Mouse (Mus musculus) gastrocnemius, adult 18-20 months (tissue): ENCODE data around the gene H1foo. TPM values are rescaled to one million over a fixed set of nuclear protein-coding genes. Genes with fewer than 3 reads are reported as not detected.

Experiments used
- DNase-seq: peaks from one replicate; pipeline ENCODE4 v3.0.0; 2021; ENCODE audit warnings: low spot score
- total RNA-seq, 2 experiments: library from RNA; stranded (reverse); gene quantifications; 2 replicates each; pipeline ENCODE4 v1.2.3; 2021

H1foo gene
- total RNA-seq, 2 experiments from 2014 or later: not detected

DNA sequence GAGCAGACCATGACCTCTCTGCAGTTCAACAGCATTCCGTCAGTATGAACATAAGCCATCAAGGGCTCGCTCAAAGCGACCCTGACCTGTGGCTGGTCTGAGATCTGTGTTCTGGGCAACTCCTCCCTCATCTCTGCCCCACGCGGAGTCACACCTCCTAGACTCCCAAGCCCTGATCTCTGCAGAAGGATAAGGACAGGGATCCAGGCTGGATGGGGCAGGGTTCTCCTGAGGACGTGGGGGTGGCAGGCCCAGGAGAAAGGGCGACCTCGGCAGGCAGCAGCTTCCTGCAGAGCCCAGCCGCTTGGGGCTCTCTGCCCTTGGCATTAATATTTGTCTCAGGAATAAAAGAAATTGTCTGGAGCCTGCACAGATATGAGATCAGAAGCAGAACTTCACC, 40.9 kb downstream of the H1foo start:
- no peak for DNase-seq

DNA sequence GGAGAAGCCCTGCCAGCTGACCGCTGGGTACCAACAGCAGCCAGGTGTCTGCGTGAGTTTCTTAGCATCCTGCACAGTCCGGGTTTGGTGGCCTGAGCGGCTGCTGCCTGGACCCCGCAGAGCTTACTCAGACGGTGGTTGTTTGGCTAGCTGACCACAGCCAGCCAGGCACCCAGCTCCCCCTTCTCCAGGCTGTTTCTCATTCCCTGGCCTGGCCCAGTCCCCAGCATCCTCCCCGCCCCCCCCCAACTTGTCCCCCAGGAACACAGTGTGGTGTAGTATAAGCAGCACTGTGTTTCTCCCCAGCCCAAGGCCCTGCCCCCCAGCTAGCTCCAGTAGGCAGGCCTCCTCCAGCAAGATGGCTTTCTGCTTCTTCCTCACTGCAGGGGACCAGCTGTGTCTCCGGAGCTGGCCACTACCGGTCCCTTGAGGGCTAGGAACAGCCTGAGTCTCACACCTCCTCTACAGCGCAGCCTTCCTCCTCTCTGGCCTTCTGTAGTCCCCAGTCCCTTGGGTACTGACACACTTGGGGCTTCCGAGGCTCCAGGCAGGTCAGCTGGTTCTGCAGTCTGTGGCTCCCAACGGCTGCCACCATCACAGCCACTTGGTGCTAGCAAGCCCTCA, 41.8 kb downstream of the H1foo start:
- DNase-seq: no peak

GRCm38 (mm10) chr6:115987096-115987747, 42.5 kb downstream of the H1foo start:
- no peak for DNase-seq

DNA sequence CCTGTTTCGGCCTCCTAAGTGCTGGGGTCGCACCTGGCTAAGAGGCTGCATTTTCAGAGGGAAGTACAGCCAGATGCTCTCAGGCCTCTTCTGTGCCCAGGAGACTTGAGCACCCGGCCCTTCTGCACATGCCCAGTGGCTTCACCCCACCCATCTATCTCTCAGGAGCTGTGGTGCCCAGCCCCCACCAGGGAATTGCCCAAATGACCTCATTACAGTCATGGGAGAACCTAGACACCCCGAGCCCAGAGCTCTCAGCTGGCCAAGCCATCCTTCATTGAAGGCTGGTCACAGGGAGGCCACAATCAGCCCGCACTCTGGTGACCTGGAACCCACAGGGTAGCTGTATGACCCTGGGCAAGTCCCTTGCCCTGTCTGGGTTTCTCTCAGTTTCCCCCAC, 44.3 kb downstream of the H1foo start:
- DNase-seq: no peak

GRCm38 (mm10) chr6:115989607-115990006, 44.9 kb downstream of the H1foo start:
- DNase-seq: no peak

DNA sequence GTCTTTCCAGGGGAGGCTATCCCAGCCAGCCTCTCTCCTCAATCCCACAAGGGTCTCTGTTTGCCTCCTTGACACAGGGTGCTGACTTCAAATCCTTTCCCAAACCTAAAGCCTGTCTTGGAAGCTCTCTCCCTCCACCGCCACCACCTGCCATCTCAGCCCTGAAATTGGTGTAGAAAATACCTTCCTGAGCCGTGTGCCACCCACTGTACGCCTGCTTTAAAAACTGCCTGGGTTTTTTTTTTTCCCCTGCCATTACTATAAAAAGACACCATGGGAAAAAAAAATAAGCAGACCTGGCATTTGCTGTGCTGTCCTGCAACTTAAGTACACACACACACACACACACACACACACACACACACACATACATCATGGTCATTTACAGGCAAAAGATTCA, 45.3 kb downstream of the H1foo start:
- DNase-seq: no peak

DNA sequence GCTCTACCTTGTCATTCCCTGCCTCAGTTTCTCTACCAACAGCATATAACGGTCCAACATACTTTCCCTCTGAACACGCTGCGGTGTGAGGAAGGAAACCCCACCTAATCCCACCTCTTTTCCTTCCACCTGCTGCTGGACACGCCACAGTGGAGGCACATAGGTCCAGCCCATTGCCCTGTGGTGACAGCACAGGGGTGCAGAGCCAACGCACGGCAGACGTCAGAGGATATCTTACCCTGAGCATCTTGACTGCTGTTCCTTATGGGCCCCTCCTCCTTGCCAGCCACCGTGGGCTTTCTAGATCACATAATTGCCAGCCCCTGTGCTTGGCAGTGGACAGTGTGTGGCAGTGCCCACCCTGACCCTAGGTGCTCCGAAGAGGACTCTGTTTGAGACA, 45.7 kb downstream of the H1foo start:
- DNase-seq: no peak

DNA sequence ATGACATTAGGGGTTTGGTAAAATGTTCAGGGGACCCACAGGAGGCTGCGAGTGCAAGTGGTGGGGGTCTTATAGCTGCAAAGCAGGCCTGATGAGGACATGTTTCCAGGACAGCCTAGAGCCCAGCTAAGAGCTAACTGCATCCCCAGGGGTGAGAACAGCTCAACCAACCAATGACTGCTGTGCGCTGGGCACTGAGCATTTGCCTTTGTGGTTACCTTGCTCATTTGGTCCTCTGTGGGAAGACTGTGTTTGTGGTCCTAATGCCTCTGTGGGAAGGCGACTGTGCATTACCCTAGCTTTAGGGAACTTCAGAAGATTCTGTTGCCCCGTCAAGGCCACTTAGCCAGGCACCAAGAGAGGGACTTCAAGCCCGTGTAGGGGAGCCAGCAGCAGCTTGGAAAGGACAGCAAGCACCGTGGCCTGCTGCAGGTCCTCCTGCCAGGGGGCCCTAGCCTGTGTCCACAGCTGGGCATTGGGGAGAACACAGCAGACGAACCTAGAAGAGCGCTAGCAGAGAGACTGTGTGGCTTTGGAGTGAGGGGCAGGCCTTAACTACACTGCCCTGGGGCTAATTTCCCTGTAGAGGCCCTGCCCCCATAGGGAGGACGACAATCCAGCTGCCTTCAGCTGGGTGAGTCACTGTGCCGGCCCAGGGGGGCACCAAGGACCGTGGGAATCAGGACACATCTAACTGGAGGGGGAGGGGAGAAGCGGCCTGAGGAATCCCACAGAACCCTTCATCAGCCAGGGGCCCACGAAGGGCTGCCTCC, 46.6 kb downstream of the H1foo start:
- DNase-seq: no peak

GRCm38 (mm10) chr6:115991881-115992620, 47.3 kb downstream of the H1foo start:
- no peak for DNase-seq

- DNase-seq: no peak
These were observed 48.2 kb downstream of the H1foo start for GRCm38 (mm10) chr6:115992981-115993380.

GRCm38 (mm10) chr6:115993463-115994145, 48.9 kb downstream of the H1foo start:
- no peak for DNase-seq

DNA sequence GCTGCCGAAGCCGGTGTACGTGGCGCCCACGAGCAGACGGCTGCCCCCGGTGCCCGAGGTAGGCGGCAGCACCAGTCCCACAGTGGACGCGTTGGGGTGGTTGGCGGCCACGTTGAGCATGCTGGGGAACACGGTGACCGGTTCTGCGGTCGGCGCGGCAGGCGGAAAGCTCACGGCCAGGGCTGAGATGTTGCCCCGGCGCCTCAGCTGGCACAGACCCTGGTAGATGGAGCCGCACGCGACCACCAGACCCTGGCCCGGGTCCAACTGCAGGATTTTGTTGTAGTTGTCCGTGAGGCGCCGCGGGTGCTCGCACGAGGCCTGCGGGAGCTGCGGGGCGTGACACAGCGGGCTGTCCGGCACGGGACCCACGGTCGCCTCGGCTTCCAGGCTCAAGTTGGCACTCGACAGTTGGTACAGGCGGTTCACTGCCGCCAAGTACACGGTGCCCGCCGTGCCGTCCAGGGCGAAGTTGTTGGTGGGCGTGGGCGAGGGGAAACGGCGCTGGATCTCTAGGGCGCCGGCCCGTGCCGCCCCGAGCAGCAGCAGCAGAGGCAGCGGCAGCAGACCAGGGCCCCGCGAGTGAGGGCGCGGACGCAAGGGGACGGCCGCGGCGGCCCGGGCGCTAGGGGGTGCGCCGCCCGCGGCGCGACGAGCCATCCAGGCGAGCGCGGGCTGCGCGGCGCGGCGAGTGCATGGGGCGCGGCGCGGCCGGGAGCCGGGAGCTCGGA, 49.6 kb downstream of the H1foo start:
- DNase-seq: no peak

DNA sequence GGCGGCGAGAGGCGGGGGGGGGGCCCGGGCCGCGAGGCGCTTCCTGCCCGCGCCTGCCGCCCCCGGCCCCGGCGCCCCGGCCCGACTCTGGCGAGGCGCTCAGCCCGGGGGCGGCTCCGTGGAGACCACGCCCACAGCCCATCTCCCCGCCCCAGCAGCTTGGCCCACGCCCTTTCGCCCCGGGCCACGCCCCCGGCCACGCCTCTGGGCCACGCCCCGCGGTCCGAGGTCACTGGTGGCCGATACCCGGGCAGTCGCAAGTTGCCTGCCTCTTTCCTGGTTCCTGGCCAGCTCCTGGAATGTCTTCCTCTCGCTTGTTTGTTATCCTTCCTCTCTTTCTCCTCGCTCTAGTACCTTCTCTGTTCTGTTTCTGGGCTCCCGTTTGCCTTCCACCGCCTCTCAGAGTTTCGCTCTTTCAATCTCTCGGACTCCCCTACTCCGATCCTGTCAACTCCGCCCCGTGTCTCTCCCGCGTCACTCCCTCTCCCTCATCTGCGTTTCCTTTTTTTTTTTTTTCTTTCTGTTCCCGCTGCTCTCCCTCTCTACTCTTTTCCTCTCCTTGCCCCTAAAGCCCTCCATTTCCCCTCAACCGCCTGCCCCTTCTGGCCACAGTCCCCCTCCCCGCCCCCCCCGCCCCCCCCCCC, 50.3 kb downstream of the H1foo start, which contains the start of gene Plxnd1:
Plxnd1 (minus strand) TSS at position 129 of the 644 bp plus-strand sequence.
- peak; percentile 94 for DNase-seq

DNA sequence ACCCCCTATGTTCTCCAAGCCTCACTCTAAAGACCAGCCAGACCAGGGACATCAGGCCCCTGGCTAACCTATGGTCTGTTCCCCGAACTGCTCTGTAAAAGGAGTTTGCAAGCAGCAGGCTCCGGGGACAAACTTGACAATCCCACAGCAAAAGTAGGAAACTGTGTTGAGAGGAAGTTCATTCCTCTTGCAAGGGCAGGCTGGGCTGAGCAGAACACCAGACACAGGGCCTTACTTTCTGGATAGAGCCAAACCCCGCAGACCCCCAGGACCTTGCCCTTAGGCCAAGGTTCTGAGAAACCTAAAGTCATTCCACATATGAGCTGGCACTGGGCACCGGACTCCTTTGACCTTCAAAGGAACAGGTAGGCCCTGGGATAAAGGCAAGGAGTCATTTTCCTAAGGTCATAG, 50.8 kb downstream of the H1foo start:
- DNase-seq: no peak

GRCm38 (mm10) chr6:115996171-115996851, 51.6 kb downstream of the H1foo start:
- DNase-seq: peak; percentile 61

GRCm38 (mm10) chr6:115997726-115998311, 53.1 kb downstream of the H1foo start:
- no peak for DNase-seq

DNA sequence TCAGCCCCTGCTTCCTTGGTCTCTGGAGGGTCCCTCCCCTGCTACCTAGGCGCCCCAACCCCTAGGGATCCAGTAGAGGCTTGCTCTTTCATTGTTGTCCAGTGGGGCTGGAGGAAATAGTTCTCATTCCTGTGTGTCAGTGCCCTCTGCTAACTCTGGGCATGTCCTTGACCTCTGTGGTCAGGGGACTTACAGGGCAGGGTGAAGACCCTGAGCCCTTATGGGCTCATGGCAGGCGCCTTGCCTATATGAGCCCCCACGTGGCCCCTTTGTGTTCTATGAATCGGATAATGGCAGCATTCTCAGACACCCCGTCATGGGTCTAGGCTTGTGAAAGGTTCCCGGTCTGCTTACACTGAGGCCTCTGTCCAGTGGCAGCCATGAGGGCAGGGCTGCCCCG, 54.0 kb downstream of the H1foo start:
- no peak for DNase-seq

DNA sequence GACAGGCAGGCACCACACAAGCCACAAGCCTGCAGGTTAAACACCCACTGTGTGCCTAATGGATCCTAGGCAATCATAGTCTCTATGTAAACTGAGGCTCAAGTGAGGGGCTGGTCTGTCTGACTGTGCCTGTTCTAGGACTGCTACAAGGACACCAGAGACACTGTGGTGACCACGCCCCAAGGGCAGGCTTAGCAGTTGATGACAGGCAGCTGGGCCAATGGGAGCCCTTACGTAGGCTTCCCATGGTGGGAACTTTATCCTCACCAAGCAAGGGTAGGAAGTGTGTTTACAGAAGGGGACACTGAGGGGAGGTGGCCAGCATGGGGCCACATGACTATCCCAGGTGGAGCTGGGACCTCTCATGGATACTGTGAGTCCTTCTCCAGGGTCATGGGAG, 54.5 kb downstream of the H1foo start:
- DNase-seq: no peak
